Comparison of ENCODE assay signal across 12 mouse cellular contexts in genomic region chr19:25324265-25324664, GRCm38 (mm10).
DNase-seq lines count a peak whose midpoint lies in the region.
"Had no signal": no experiment of that assay in that cellular context is flagged by ENCODE, and none has a peak within 500 bp of the region (broad histone marks: within the 10 kb centered on the region; RNA-seq: fewer than 3 reads in every experiment).

No protein-coding gene starts in this region.

- DNase-seq in gastrocnemius, postnatal 10 days: peak; percentile 23
- DNase-seq in gastrocnemius, postnatal 4 days (ENCODE audit: low spot score in 2 of 2): no peak
- DNase-seq in kidney, postnatal 25 days: peak; percentile 56 to 63
- DNase-seq in kidney, adult 9 months: no peak
- DNase-seq in right cerebral cortex, postnatal 14 days: peak; percentile 14
- no peak for DNase-seq in right cerebral cortex, postnatal 4 days
- DNase-seq in thymus, adult 18-20 months: no peak
- DNase-seq: B cell, adult 2 months; cerebellum, adult 18-20 months; gastrocnemius, adult 2 months; heart, adult 11 months; thymus, postnatal 4 days had no signal

Comparison
In these comparisons a context has a peak if more than half of its experiments do, and no peak if none do; other contexts are left out.
1. DNase-seq: peak in gastrocnemius, postnatal 10 days (single experiment), kidney, postnatal 25 days (2 of 2) and right cerebral cortex, postnatal 14 days (single experiment); none in gastrocnemius, postnatal 4 days (0 of 2), kidney, adult 9 months (single experiment), right cerebral cortex, postnatal 4 days (single experiment) and thymus, adult 18-20 months (0 of 2).